Mouse (Mus musculus) heart, adult 9 months (tissue): Measurements from ENCODE around the gene Srsf11.

Experiments used
- DNase-seq, 2 experiments: peaks; one replicate each; pipeline ENCODE4 v3.0.0; 2022; ENCODE audit warnings: low spot score in 2 of 2

Gene Srsf11

DNA sequence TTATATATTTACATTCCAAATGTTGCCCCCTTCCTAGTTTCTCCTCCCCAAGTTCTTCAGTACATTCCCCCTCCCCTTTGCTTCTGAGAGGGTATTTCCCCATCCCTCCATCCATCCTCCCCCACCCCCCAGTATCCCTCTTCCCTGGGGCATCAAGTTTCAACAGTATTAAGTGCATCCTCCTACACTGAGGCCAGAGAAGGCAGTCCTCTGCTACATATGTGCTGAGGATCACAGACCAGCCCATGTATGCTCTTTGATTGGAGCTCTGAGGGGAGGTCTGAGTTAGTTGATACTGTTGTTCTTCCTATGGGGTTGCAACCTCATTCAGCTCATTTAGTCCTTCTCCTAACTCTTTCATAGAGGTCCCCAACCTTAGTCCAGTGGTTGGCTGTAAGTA, 56.8 kb downstream of the Srsf11 start:
- no peak for DNase-seq

DNA sequence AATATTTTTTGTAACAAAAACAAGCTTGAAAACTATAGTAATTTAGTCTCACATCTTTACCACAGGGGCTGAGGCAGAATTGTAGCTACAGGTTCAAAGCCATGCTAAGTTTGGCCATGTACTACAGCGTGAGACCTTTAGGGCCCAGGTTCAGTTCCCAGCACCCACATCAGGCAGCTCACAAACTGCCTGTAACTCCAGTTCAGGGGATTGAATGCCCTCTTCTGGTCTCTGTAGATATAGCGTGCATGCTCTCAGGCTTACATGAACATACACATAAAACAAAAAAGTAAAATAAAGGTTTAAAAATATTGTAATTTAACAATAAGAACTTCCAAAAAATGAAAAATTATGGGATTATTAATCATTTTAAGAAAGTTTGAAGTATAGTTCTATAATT, 63.2 kb downstream of the Srsf11 start:
- DNase-seq, result no peak

DNA sequence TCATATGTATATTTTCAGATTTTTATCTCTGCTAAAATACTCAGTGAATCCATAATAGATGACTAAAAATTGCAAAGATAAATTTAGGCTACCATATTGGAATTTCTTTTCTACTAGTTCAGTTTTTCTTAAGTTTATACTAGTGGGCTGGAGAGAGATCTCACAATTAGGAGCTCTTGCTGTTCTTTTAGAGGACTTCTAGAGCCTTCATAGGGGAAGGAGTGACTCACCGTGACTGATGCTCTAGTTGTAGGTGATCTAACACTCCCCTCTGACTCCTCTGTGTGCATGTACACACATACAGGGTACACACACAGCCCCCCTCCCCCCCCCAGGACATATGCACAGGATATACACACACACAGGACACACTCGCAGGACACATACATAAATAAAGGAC, 65.3 kb downstream of the Srsf11 start:
- no peak for DNase-seq
